Mouse (Mus musculus) limb, embryonic 12.5 days (tissue): ENCODE data around the gene Gtf2e1. TPM values are rescaled to one million over a fixed set of nuclear protein-coding genes. Genes with fewer than 3 reads are reported as not detected.

ENCODE experiments used
- ATAC-seq: fragments of 200-750 bp; cut with Nextera tagmentation; 2 replicates; pipeline ENCODE4 v1.8.0; 2017; ENCODE audit warnings: low read depth, moderate TSS enrichment; ENCODE audit not compliant: insufficient number of reproducible peaks, insufficient read depth, low FRiP score, low TSS enrichment
- H3K27ac ChIP-seq: fragments of 300-500 bp; sonication (generic); 2 replicates; pipeline ENCODE4 v1.5.1; 2016; ENCODE audit warnings: mild to moderate bottlenecking, moderate library complexity
- H3K27me3 ChIP-seq: fragments of 300-500 bp; sonication (generic); 2 replicates; pipeline ENCODE4 v1.6.1; 2016; ENCODE audit warnings: mild to moderate bottlenecking, moderate library complexity
- H3K36me3 ChIP-seq: fragments of 300-500 bp; sonication (generic); 2 replicates; pipeline ENCODE4 v1.6.1; 2016; ENCODE audit warnings: mild to moderate bottlenecking, moderate library complexity
- H3K4me1 ChIP-seq: fragments of 300-500 bp; sonication (generic); replicated peaks from 2 replicates; pipeline ENCODE4 v1.6.1; 2016
- H3K4me2 ChIP-seq: fragments of 300-500 bp; sonication (generic); 2 replicates; pipeline ENCODE4 v1.6.1; 2016; ENCODE audit warnings: mild to moderate bottlenecking, moderate library complexity
- H3K4me3 ChIP-seq: fragments of 300-500 bp; sonication (generic); replicated peaks from 2 replicates; pipeline ENCODE4 v1.5.1; 2016; ENCODE audit warnings: mild to moderate bottlenecking
- H3K9ac ChIP-seq: fragments of 300-500 bp; sonication (generic); replicated peaks from 2 replicates; pipeline ENCODE4 v1.6.1; 2016; ENCODE audit warnings: mild to moderate bottlenecking, moderate library complexity
- H3K9me3 ChIP-seq: fragments of 300-500 bp; sonication (generic); 2 replicates; pipeline ENCODE4 v1.6.1; 2016; ENCODE audit warnings: mild to moderate bottlenecking, moderate library complexity
- WGBS: fragments of 180-500 bp; shearing (Covaris S2); methylation state at CpG from one replicate; pipeline ENCODE4 v1.1.7; 2016; 5-methylcytosine and 5-hydroxymethylcytosine counted together
- polyA plus RNA-seq: library from polyadenylated mRNA; unstranded; fragments of >200 nt; fragmentation: Nextera tagmentation; extraction: Ambion mirVana; gene quantifications from 2 replicates; pipeline ENCODE4 v1.2.1, GENCODE M21; 2016

Gtf2e1 gene
- polyA plus RNA-seq, 1 experiment from 2014 or later, result 36.9 TPM

DNA sequence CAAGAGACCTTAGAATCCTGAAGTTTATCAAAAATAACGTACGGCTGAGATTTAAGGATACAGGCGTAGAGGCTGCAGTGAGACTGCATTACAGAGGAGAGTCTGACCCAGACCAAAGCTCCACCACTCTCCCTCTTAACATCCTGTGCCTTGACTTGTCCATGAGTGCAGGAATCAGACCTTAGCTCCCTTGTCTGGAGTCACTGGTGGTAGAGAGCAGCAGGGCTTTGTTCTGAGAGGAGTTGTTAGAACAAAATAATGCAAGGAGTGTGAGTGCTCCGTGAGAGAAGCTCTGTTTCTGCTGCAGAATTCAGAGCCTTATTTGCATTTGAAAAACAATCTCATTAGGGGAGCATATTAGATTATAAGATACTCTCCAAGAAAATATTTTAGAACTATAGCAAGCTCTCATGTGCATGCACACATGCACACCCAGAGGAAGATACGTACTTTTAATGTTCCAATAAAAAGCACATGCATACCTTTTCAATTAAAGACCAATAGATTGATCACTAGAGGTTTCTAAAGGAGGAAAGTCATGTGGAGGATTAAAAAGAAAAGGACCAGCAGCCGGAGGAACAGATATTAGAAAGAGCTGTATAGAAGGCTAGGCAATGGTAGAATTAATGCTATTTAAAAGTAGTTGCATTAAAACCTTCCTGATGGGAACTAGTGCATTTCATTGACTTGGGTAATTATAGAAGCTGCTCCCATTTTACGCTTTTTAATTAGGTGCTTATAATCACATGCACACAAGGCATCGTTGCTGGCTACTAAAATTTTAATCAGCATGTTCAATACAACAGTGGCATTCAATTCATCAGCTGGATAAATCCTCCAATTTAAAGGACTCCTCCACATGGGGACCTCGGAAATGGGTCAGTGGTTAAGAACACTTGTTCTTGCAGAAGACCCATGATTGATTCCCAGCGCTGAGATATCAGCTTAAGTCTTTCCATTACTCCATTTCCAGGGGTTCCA, 61.0 kb downstream of the Gtf2e1 start:
- 71% methylated on average over 10 of the region's 10 CpGs for WGBS

DNA sequence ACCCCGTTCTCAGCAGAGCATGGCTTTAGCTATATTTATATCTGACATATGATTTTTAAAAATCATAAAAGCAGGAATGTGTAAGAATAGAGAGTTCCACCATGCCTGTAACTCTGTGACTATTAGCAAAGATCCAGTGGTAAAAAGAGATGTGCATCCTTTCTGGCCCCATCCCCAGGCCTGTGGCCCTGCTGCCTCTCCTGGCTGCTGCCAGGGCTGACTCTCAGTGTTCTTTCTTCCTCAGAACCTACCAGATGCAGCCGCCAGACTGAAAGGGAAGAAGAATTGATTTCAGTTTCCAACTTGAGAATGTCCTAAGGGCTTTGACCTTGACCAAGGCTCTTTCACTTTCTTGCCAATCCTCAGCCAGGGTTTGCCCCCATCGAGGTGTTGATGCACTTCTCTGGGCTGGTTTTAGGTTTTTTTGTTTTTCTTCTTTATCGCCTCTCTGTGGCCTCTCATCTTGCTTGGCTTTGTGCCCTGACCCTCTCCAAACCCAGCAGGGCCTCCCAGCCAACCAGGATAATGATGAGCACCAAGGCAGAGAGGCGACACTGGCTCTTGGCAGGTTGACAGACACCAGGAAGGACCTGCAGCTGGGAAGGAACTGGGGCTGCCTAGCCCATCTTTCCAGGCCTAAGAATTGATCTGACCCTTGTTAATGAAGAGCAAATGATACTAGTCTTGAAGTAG, 66.8 kb downstream of the Gtf2e1 start:
- Histone ChIP-seq H3K4me3 (no peak overlapping the region), H3K27me3 (no peaks in the 10 kb centered on the region), H3K4me2 (no peak overlapping the region), H3K36me3 (no peaks in the 10 kb centered on the region), H3K27ac (no peak overlapping the region), H3K9me3 (no peaks in the 10 kb centered on the region), H3K9ac (no peak overlapping the region), H3K4me1 (no peaks in the 10 kb centered on the region)
- 66% methylated on average over 5 of the region's 5 CpGs for WGBS
- ATAC-seq, result no peak

More for the DNA sequence above, 61.0 kb downstream of the Gtf2e1 start:
- Histone ChIP-seq H3K4me1 (no peaks in the 10 kb centered on the region), H3K9me3 (no peaks in the 10 kb centered on the region), H3K36me3 (no peaks in the 10 kb centered on the region), H3K27me3 (no peaks in the 10 kb centered on the region), H3K4me2 (no peak overlapping the region), H3K4me3 (no peak overlapping the region), H3K27ac (no peak overlapping the region), H3K9ac (no peak overlapping the region)
- no peak for ATAC-seq

DNA sequence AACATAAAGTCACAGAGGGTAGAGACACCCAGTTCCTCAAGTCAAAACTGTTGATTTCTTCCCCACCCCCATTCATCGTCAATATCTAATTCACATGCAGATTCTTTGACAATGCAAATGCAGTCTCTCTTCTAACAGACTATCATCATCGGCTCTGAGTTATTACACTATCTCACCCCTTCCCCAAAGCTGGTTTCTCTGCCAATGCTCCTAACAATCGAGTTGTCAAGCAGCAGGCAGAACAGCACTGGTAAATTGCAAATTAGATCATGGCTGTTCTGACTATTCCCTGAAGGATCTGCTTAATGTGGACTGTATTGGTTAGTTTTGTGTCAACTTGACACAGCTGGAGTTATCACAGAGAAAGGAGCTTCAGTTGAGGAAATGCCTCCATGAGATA, 70.0 kb downstream of the Gtf2e1 start:
- 88% methylated on average over 3 of the region's 3 CpGs for WGBS

DNA sequence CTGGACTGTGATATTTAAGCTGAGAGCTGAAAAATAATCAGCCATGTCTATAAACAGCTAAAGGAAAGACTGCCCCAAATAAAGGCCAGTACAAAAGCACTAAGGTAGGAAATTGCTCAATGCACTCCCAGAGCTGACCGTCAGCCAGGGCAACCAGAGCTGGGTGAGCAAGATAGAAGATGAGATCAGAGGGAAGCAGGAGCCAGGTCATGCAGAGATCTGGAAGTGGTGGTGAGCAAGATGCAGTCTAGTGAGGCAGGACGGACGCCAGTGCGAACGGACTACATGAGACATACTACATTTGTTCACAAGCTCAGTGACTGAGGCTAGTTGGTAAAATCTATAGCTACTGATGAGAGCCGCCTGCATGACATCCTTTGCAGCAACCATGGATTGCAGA, 75.6 kb downstream of the Gtf2e1 start:
- H3K4me2 ChIP-seq, result no peak overlapping the region
- no peaks in the 10 kb centered on the region for H3K27me3 ChIP-seq
- H3K4me1 ChIP-seq, result no peaks in the 10 kb centered on the region
- ATAC-seq, result no peak
- no peak overlapping the region for H3K9ac ChIP-seq
- H3K27ac ChIP-seq, result no peak overlapping the region
- H3K9me3 ChIP-seq, result no peaks in the 10 kb centered on the region
- no peak overlapping the region for H3K4me3 ChIP-seq
- H3K36me3 ChIP-seq, result no peaks in the 10 kb centered on the region
- 89% methylated on average over 6 of the region's 6 CpGs for WGBS

More for the DNA sequence above, 70.0 kb downstream of the Gtf2e1 start:
- no peak for ATAC-seq
- Histone ChIP-seq H3K36me3 (no peaks in the 10 kb centered on the region), H3K27ac (no peak overlapping the region), H3K27me3 (no peaks in the 10 kb centered on the region), H3K4me3 (no peak overlapping the region), H3K9ac (no peak overlapping the region), H3K9me3 (no peaks in the 10 kb centered on the region), H3K4me2 (no peak overlapping the region), H3K4me1 (no peaks in the 10 kb centered on the region)

DNA sequence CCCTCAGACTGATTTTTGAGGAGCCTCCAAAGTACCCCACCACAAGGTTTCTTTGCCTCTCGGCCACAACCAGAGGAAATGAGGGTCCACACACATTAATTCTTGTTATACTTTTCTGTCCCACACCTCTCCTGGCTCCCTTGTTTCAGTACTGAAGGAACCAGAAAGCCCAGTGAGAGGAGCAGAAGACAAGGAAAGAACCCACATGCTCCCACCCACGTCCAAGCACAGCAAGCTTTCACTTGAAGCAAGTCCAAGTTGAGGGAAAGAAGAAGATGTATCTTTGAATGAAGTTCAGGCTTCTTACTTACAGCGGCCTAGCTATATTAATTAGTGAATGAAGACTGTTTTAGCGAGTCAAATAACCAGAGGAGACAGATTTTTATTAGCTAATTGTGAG, 76.7 kb downstream of the Gtf2e1 start:
- Histone ChIP-seq H3K4me1 (no peaks in the 10 kb centered on the region), H3K4me3 (no peak overlapping the region), H3K36me3 (no peaks in the 10 kb centered on the region), H3K27me3 (no peaks in the 10 kb centered on the region), H3K9ac (no peak overlapping the region), H3K4me2 (no peak overlapping the region), H3K27ac (no peak overlapping the region), H3K9me3 (no peaks in the 10 kb centered on the region)
- WGBS, result 70% methylated on average over 4 of the region's 4 CpGs
- no peak for ATAC-seq

DNA sequence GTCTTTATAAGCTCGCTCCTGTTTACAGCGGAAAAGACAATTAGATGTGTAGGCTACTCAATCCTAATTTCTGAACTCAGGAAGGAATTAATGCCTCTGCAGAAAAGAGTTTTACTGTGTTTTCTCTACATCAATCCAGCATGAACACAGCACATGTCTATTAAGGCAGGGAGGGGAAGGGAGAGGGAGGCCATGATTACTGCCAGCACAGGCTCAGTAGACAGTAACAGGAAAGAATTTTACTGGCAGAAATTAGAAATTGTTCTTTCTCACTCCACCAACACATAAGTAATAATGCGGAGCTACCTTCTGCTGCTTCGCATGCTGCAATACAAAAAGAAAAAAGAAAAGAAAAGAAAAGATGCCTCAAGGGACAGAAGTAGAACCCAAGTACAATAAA, 78.0 kb downstream of the Gtf2e1 start:
- no peak overlapping the region for H3K9ac ChIP-seq
- no peaks in the 10 kb centered on the region for H3K36me3 ChIP-seq
- H3K27me3 ChIP-seq, result no peaks in the 10 kb centered on the region
- no peaks in the 10 kb centered on the region for H3K9me3 ChIP-seq
- no peak overlapping the region for H3K4me2 ChIP-seq
- 85% methylated on average over 4 of the region's 4 CpGs for WGBS
- H3K4me1 ChIP-seq, result no peaks in the 10 kb centered on the region
- no peak overlapping the region for H3K4me3 ChIP-seq
- no peak for ATAC-seq
- no peak overlapping the region for H3K27ac ChIP-seq

Other genes starting within 250 kb of the Gtf2e1 start
- 0.15 TPM in 1 of 2 replicates, not detected in the other for gene Stxbp5l, start 154.8 kb downstream of the Gtf2e1 start, polyA plus RNA-seq
- gene Rabl3, start 96 bp upstream of the Gtf2e1 start, polyA plus RNA-seq, result 33.9 and 36.2 TPM in 2 replicates
- gene Hgd, start 40.4 kb upstream of the Gtf2e1 start, polyA plus RNA-seq, result 0.17 and 0.36 TPM in 2 replicates
- gene Ndufb4, start 114.7 kb upstream of the Gtf2e1 start, polyA plus RNA-seq, result 67.4 and 74.0 TPM in 2 replicates
- gene Fstl1, start 237.1 kb upstream of the Gtf2e1 start, polyA plus RNA-seq, result 385 and 432 TPM in 2 replicates